Mouse (Mus musculus) small intestine, adult 2 months (tissue): ENCODE measurements around the gene Serpinc1. TPM values are rescaled to one million over a fixed set of nuclear protein-coding genes. Genes with fewer than 3 reads are reported as not detected.

ENCODE experiments used
- H3K27ac ChIP-seq: fragments of 200-500 bp; 2 replicates; pipeline ENCODE4 v1.5.1; 2012; ENCODE audit warnings: low read depth, low read length, control low read depth, inconsistent platforms; ENCODE audit not compliant: insufficient read depth
- H3K27me3 ChIP-seq: fragments of 200-500 bp; 2 replicates; pipeline ENCODE4 v1.6.1; 2012; ENCODE audit warnings: mild to moderate bottlenecking, moderate library complexity, low read length, inconsistent platforms; ENCODE audit not compliant: control insufficient read depth, insufficient read depth
- H3K36me3 ChIP-seq: fragments of 200-500 bp; 2 replicates; pipeline ENCODE4 v1.6.1; 2012; ENCODE audit warnings: mild to moderate bottlenecking, low read length, control low read depth, inconsistent platforms; ENCODE audit not compliant: control insufficient read depth, insufficient read depth
- H3K4me1 ChIP-seq: fragments of 200-500 bp; 2 replicates; pipeline ENCODE4 v1.6.1; 2012; ENCODE audit warnings: low read length, inconsistent platforms, mixed read lengths; ENCODE audit not compliant: control insufficient read depth, insufficient read depth, insufficient read length
- H3K4me3 ChIP-seq: fragments of 200-500 bp; 2 replicates; pipeline ENCODE4 v1.5.1; 2012; ENCODE audit warnings: low read depth, mild to moderate bottlenecking, control low read depth, inconsistent platforms, low read length, moderate library complexity
- CTCF ChIP-seq: fragments of 200-500 bp; IDR thresholded peaks from 2 replicates; pipeline ENCODE4 v1.5.1; 2012; ENCODE audit warnings: low read depth, mild to moderate bottlenecking, control low read depth, inconsistent platforms, low read length, moderate library complexity, mixed read lengths; ENCODE audit not compliant: insufficient replicate concordance, insufficient read length; ENCODE audit errors: extremely low read depth
- POLR2A ChIP-seq: fragments of 200-500 bp; IDR thresholded peaks from 2 replicates; pipeline ENCODE4 v1.6.1; 2012; ENCODE audit warnings: low read depth, mild to moderate bottlenecking, control low read depth, inconsistent platforms, low read length, moderate library complexity
- WGBS: fragments of 180-500 bp; shearing (Covaris S2); methylation state at CpG from one replicate; pipeline ENCODE4 v1.1.7; 2018; 5-methylcytosine and 5-hydroxymethylcytosine counted together
- polyA plus RNA-seq: library from polyadenylated mRNA; depleted of rRNA; stranded (reverse); fragments of >200 nt; gene quantifications from 2 replicates; pipeline ENCODE4 v1.2.3, GENCODE M21; 2012

Serpinc1 gene
- polyA plus RNA-seq, 1 experiment: 1.4 TPM

DNA sequence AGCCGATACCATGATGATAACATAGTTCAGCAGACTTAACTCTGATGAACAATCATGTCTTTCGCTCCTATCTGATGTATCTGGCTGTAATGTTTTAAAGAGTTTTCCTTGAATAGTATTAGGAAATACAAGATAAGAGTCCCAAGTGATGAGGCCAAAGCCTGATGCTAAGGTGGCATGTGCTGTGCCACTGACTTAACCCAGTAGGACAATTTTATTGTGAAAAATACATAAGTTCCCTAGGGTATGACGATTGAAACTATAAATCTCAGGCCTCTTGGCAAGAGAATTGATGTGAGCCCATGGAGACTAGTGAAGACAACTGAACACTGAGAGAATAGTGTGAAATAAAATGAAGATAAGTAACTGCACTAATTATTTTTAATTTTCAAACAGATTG is 59.2 kb downstream of the Serpinc1 start:
- peaks cover 6% of the 10 kb centered on the region; the same call in 1 of the 2 replicates for H3K4me1 ChIP-seq
- H3K36me3 ChIP-seq: peaks cover 31% of the 10 kb centered on the region
- TF ChIP-seq CTCF (no peak), POLR2A (no peak)
- H3K27me3 ChIP-seq: no peaks in the 10 kb centered on the region
- 10% methylated on average over 3 of the region's 3 CpGs for WGBS
- no peak overlapping the region for H3K27ac ChIP-seq
- no peak overlapping the region for H3K4me3 ChIP-seq

DNA sequence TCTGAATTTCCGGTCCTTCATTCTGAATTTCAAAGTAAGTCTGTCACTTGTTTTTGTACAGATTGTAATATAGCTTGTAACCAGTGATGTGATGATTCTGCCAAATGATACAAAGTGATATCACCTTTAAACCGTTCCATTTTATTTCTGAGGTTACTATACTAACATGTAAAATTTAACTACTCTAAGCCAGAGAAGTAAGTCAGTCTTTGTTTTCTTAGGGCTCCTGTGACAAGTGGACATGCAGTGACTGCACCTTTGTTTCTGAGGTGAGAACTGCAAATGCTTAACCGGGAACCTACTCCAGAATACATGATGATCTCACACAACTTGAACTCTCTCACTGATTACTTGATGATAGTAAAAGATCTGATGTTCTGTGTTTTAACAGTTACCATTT is 59.6 kb downstream of the Serpinc1 start:
- 24% methylated on average over 3 of the region's 3 CpGs for WGBS

DNA sequence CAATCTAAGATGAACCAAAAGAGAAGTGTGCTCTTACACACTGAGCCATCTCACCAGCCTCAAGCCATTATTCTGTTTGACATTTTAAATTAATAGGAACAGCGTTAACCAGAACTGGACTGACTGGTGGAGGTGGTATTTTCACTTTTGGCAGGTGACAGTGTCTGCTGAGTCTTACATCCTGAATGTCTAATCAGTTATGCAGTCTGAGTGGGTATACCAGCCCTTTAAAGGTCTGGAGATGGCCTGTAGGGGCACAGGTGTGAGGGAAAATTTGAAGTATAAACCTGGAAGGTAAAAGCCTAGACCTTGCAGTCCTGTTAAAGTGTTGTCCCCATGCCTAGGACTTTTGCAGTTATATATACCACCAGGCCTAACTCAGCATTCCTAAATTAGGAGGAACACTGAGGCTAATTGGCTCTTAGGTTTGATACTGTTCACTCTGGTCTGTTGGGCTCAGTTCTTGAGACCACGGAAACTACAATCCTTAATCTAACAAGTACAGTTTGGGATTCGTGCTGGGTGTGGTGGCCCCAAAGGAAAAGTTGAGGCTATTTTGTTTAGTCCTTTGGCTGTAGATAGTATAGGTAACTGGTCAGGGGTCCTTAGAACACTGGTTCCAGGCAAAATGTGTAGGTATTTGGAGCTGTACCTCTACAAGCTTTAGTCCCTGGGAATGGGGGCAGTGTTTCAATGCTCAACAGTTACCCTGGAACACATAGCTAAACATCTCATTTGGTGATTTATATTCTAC is 60.8 kb downstream of the Serpinc1 start:
- no peak for TF ChIP-seq CTCF
- no peak for TF ChIP-seq POLR2A
- 31% methylated on average over 3 of the region's 3 CpGs for WGBS
- Histone ChIP-seq H3K27me3 (no peaks in the 10 kb centered on the region), H3K27ac (no peak overlapping the region), H3K4me1 (peaks cover 6% of the 10 kb centered on the region; the same call in 1 of the 2 replicates), H3K4me3 (no peak overlapping the region), H3K36me3 (peaks cover 31% of the 10 kb centered on the region)

More for the DNA sequence above, 59.6 kb downstream of the Serpinc1 start:
- TF ChIP-seq CTCF (no peak), POLR2A (no peak)
- Histone ChIP-seq H3K27ac (no peak overlapping the region), H3K36me3 (peaks cover 31% of the 10 kb centered on the region), H3K4me1 (peaks cover 6% of the 10 kb centered on the region; the same call in 1 of the 2 replicates), H3K27me3 (no peaks in the 10 kb centered on the region), H3K4me3 (no peak overlapping the region)

DNA sequence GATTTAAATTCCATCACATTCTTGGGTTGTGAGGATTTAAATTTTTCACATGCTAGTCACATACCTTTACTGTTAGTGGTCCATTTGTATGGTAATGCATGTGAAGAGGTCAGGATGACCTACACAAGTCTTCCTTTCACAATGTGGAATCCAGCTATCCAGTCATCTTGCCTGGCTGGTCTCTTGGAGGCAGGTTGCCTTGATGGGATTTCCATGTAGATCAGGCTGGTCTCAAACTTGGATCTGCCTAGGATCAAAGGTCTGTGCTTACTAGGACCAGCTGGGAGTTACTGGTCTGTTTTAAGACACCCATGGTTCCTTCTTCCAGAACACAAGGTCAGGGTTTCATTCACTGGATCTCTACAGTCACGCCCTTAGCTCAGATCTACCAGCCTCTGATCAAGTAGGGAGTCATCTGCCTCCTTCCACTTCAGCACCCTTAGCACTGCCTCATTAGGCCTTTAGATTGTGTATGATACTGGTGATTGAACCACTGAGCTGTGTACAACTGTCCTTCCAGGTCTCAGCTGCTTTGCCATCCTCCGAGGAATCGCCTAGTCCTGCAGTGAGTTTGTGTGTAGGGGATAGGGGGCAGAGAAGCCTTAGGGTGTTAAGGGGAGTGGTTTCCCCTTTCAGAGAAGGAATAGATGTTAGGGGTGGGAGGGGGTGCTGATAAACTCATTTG is 61.5 kb downstream of the Serpinc1 start:
- WGBS: 26% methylated on average over 3 of the region's 3 CpGs
- H3K27ac ChIP-seq: no peak overlapping the region; the same call in 1 of the 2 replicates

DNA sequence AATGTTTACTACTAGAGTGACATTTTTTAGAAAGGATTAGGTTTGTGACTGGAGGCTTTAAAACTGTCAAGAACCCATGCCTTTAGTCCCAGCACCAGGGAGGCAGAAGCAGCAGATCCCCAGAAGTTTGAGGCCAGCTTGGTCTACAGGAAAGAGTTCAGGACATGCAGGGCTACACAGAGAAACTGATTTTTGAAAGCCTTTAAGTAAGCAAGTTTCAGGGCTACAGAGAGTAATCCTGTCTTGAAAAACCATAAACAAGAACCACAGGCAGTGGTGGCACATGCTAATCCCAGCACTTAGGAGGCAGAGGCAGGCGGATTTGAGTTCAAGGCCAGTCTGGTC is 62.0 kb downstream of the Serpinc1 start:
- H3K4me3 ChIP-seq: no peak overlapping the region
- H3K27me3 ChIP-seq: no peaks in the 10 kb centered on the region
- H3K36me3 ChIP-seq: peaks cover 37% of the 10 kb centered on the region
- WGBS: 42% methylated on average over 1 of the region's 1 CpGs
- no peak overlapping the region for H3K27ac ChIP-seq
- TF ChIP-seq CTCF: no peak
- TF ChIP-seq POLR2A: no peak
- H3K4me1 ChIP-seq: peaks cover 6% of the 10 kb centered on the region; the same call in 1 of the 2 replicates

More for the DNA sequence above, 61.5 kb downstream of the Serpinc1 start:
- no peaks in the 10 kb centered on the region for H3K27me3 ChIP-seq
- TF ChIP-seq POLR2A (no peak), CTCF (no peak)
- H3K4me3 ChIP-seq: no peak overlapping the region
- peaks cover 33% of the 10 kb centered on the region for H3K36me3 ChIP-seq
- peaks cover 6% of the 10 kb centered on the region; the same call in 1 of the 2 replicates for H3K4me1 ChIP-seq

DNA sequence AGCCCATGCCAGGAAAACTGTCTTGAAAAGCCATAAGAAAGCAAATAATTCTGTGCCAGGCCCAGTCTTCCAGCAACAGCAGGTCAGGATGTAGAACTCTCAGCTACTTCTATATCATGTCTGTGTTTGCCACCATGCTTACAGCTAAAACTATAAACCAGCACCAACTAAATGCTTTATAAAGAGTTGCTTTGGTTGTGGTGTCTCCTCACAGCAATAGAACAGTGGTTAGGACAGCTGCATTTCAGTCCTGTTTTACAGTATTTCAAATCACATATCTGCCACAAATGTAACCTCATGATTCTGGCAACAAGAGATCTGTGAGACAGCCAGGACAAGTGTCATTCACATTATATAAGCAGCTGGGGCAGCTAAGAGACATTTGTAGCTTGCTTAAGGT is 62.5 kb downstream of the Serpinc1 start:
- peaks cover 6% of the 10 kb centered on the region; the same call in 1 of the 2 replicates for H3K4me1 ChIP-seq
- no peak for TF ChIP-seq CTCF
- TF ChIP-seq POLR2A: no peak
- no peak overlapping the region for H3K4me3 ChIP-seq
- no peak overlapping the region for H3K27ac ChIP-seq
- peaks cover 37% of the 10 kb centered on the region for H3K36me3 ChIP-seq
- no peaks in the 10 kb centered on the region for H3K27me3 ChIP-seq
